Mouse (Mus musculus): Measurements from ENCODE around the gene Gse1. TPM values are rescaled to one million over a fixed set of nuclear protein-coding genes. Genes with fewer than 3 reads are reported as not detected.

Gene Gse1
- total RNA-seq, 2 experiments from 2014 or later: 146 to 158 TPM

DNA sequence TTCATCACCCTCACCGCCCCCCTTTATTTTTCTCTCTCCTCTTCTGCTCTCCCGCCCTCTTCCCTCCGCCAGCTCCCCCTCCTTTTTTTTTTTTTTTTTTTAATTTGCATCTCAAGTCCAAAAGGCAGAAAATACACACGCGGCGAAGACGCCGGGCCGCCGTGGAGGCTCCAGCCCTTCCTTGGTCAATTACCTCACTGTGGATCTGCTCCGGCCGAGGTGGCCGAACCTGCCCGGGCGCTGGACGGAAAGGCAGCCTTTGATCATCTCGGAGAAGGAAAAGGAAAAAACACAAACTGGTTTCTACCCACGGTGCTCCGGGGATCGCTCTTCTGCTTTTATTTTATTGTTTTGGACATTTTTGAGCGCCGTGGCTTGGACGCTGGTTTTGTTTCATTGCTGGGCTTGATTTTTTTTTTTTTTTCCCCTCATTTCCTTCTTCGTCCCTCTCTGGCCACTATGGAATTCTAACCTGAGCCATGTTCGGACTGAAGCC is 260.4 kb downstream of the Gse1 start:
- no peak for DNase-seq (ENCODE audit: low spot score in 2 of 2)
- no peak for TF ChIP-seq CTCF (conservative IDR thresholded peaks at IDR 0.05)
- peak overlapping the region; percentile 100 for H3K27ac ChIP-seq
- H3K4me3 ChIP-seq: peak overlapping the region; percentile 67

DNA sequence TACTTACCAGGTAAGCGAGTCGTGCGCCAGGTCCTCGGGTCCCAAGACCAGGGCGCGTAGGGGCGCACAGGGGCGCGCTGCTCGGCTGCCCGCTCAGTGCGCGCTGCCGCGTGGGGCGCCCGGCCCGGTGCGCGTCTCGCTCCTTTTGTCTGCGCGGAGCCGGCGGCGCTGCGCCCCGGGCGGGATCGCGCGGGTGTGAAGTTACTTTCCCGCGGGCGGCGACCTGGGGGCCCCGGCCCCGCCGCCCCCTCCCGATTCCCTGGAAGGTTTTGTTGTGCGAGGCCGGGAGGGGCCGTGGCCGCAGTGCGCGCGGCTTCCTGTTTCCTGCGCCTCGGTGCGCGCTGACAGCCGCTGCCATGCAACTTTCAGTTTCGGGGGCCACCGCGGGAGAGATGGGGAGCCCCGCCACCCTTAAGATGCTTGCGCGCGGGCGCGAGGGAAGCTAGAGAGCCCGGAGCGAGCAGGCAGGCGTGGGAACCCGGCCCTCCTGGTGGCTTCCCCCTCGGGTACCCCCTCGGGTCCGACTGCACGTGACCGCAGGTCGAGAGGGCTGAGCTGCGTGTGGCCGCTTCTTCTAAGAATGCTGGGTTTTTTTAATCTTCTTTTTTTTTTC is 261.0 kb downstream of the Gse1 start:
- TF ChIP-seq CTCF (conservative IDR thresholded peaks at IDR 0.05): no peak
- no peak for DNase-seq (ENCODE audit: low spot score in 2 of 2)
- Histone ChIP-seq H3K4me3 (peak overlapping the region; percentile 67), H3K27ac (peak overlapping the region; percentile 100)

DNA sequence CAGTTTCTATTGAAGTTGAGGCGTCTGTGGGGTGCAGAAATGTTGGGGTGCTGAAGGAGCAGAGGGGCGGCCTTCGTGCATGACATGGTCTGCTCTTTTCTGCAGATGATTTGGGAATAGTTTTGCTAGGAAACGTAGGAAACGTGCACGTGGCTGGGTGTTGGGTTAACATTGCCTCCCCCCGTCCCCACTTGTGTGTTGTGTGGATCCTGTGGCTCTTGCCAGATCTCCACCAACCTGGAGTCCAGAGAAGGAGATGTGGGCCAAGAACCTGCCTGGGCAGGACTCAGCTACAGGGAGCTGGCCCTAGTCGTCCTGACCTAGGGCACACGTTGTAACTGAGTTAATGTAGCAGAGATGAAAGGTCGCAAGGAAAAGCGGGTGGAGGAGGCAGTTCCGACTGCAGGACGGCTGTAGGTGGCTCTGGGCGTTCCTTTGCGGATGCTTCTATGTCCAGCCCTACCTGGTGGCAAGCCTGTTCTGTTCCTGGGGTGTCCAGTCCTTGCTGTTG is 261.6 kb downstream of the Gse1 start:
- Histone ChIP-seq H3K27ac (peak overlapping the region; percentile 100), H3K4me3 (peak overlapping the region; percentile 67)
- DNase-seq (ENCODE audit: low spot score in 2 of 2): no peak
- no peak for TF ChIP-seq CTCF (conservative IDR thresholded peaks at IDR 0.05)

DNA sequence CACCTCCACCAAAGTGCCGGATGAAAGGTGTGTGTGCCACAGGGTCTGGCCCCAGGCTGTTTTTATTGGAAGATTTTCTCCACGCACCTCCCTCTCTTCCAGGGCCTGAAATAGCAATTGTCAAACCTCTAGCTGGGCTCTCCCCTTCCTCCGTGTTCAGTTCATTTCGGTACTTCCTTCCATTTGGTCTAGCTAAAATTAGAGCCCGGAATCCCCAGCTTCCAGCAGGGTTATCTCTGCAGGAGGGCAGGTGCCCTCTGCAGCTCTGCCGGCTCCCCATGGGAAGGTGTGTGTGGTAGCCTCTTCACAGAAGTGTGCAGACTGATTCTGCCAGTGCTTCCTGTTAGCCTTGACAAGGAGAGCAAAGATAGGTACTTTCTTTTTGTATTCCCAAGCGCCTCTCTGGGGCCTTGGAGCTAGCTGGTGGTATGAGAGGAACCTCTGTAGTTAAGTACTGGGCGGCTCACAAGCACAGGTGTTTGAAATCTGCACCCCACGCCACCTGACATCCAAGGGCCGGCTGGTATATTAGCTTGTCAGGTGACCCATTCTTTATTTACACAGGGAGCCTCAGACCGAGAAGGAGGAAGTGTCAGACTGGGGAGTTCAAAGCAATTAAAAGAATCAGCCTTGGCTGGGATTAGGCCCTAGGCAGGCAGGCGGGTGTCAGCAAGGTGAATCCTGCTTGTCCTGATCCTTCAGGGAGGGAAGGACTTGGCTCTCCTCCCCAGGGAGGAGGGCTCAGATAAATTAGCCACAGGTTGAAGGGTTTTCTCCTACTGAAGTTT is 262.3 kb downstream of the Gse1 start:
- no peak for DNase-seq (ENCODE audit: low spot score in 2 of 2)
- Histone ChIP-seq H3K4me3 (peak overlapping the region; percentile 67), H3K27ac (peak overlapping the region; percentile 100)
- no peak for TF ChIP-seq CTCF (conservative IDR thresholded peaks at IDR 0.05)

DNA sequence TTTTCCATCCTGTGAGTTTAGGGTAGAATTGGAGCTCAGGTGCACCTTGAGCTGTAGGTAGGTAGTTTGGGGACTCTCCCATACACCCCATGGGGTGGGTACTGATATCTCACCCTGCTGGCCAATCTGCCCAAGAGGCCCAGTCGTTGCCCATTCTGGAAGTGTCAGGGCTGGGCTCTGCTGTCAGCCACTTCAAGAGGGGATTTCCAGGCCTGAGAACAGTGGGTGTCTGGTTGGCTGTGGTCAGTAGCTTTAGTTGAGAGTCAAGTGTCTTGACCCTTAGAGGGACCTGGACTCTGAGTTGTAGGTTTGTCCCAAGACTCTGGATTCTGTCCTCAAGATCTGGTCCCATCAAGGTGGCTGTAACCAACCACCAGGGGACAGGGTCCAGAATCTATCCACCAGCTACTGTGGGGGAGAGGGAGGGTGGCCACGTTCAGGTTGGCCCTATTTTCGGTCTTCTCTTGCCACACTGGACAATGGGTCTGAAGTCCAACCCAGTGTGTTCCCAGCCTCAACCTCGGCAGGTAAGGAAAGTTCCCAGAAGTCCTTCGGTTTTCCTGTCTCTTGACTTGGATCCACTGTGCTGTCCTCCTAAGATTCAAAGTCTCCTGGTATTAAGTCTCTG is 263.0 kb downstream of the Gse1 start:
- TF ChIP-seq CTCF (conservative IDR thresholded peaks at IDR 0.05): peak; percentile 42
- DNase-seq (ENCODE audit: low spot score in 2 of 2): no peak
- peak overlapping the region; percentile 67 for H3K4me3 ChIP-seq
- peak overlapping the region; percentile 100 for H3K27ac ChIP-seq

DNA sequence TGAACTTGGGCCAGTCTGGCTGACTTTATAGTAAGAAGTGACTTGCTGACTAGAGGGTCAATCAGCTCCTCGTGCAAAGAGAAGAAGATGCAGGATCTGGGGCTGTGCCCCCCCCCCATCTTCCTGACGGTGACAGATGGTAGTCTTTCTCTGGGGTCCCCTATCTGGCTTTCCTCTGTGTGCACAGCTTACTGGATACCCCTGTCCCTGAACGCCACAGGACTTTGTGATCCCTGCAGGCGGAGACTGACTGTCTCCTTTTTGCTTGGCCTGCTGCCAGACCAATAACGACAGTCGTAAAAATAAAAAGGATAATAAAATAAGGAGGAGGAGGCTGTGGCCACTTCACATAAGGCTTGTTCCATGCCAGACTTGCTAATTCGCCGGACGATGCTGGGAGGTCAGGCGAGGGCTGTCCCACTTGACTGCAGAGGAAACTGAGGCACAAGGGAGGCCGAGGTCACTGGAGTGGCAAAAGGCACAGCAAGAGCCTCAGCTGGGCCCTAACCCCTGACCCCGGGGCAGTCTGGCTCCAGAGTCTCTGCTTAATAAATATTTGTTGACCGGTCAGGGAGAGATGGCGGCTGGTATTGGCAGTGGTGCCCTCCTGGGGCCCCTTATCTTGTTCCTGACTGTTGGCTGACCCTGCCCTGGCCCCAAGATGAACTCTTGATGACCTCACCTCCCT is 264.1 kb downstream of the Gse1 start:
- Histone ChIP-seq H3K27ac (peak overlapping the region; percentile 19; the same call in 1 of the 2 replicates), H3K4me3 (peak overlapping the region; percentile 67)
- no peak for TF ChIP-seq CTCF (conservative IDR thresholded peaks at IDR 0.05)
- DNase-seq (ENCODE audit: low spot score in 2 of 2): no peak

DNA sequence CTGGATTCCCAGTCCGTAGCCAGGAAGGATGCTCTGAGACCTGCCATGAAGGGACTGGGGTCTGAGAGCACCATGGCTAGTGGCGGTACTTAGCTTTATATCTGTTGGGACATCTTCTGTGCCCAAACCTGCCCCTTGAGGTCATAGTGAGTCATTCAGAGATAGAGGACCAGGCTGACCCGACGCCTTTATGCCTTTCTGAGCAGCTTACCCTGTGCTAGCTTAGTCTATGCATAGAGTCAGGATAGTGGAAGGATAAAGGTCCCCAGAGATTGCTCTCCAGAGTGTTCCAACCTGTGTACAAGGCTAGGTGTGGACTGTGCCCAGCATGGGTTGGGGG is 264.6 kb downstream of the Gse1 start:
- peak overlapping the region; percentile 67 for H3K4me3 ChIP-seq
- no peak for TF ChIP-seq CTCF (conservative IDR thresholded peaks at IDR 0.05)
- DNase-seq (ENCODE audit: low spot score in 2 of 2): no peak
- H3K27ac ChIP-seq: peak overlapping the region; percentile 19; the same call in 1 of the 2 replicates

DNA sequence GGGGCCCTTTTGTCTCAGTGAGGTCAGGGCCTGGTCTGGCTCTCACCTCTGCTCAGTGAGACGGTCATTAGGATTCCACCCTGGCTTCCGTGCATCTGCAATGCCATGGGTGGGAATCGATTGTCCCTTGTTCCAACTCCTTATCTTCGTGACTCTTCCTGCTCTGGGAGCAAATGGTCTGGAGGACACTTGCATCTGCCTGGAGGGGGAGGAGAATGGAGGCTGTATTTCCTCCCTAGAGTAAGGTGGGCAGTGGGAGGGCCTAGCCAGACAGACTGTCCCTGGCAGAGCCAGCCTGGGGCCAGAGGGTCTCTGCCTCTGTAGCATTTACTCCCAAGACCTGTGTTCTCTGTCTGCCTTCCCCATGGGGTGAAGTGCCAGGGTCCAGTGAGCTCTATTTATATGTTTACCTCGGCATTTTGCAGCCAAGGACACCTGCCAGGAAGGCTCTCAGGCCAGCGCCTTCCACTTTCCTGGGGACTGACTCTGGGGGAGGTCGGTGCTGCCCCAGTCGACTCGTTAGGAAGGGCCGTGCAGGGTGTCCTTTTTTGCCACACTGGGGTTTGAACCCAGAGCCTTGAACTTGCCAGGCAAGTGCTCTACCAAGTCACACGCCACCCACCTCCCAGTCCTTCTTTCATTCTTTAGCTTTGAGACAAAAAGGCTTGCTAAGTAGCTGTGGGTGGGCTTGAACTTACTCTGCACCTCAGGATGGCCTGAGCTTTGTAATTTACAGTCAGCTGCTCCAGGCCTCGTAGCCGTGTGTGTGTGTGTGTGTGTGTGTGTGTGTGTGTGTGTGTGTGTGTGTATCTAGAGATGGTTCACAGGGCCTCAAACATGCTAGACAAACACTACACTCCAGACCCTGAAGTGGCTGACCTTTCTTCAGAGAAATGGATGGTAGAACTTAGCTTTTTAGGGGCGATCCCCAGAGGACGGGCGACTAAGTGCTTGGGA is 265.5 kb downstream of the Gse1 start:
- H3K4me3 ChIP-seq: peak overlapping the region; percentile 67; the same call in 1 of the 2 replicates

DNA sequence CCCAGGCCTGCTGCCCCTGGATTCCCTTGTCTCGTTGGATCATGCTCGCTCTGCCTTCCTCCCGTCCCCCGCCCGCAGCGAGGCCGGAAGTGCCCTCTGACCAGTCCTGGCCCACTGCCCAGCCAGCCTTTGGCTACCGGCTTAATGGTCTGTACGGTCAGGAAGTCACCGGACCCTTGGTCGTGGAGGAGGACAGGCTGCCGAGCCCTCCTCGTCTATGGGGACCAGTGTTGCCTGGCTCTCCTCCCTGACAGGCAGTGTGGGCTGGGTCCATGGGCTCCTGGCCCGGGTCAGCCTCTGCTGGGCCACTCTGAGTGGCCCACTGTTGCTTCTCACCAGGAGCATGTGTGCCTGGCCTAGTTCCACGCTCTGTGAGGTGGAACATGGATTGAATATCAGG is 266.6 kb downstream of the Gse1 start:
- TF ChIP-seq CTCF (conservative IDR thresholded peaks at IDR 0.05): no peak
- Histone ChIP-seq H3K27ac (peak overlapping the region; percentile 67), H3K4me3 (peak overlapping the region; percentile 34)
- DNase-seq (ENCODE audit: low spot score in 2 of 2): no peak

More for the DNA sequence above, 265.5 kb downstream of the Gse1 start:
- DNase-seq (ENCODE audit: low spot score in 2 of 2): no peak
- H3K27ac ChIP-seq: 0 out of 2 replicates have a peak overlapping the region, but pooled peaks have one; percentile 23
- no peak for TF ChIP-seq CTCF (conservative IDR thresholded peaks at IDR 0.05)

DNA sequence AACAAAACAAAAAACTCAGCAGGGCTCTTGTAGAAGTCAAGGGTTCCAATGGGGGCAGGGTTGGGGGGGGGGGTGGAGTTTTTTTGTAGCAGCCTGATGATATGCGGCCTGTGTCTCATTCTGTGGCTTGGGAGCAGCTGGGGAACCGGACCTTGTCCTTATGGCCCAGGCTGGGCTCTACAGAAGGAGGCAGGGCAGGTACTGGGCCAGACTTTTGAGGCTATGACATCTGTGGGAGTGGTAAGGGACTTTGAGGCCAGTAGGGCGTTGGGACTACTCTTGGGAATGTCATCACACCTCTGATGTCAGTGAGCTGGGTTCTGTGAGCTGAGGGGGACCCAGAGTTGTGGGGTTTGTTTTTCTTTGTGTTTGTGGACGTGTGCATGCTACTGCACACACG is 267.2 kb downstream of the Gse1 start:
- TF ChIP-seq CTCF (conservative IDR thresholded peaks at IDR 0.05): no peak
- DNase-seq (ENCODE audit: low spot score in 2 of 2): no peak
- Histone ChIP-seq H3K27ac (no peak overlapping the region; the same call in 1 of the 2 replicates), H3K4me3 (no peak overlapping the region)

DNA sequence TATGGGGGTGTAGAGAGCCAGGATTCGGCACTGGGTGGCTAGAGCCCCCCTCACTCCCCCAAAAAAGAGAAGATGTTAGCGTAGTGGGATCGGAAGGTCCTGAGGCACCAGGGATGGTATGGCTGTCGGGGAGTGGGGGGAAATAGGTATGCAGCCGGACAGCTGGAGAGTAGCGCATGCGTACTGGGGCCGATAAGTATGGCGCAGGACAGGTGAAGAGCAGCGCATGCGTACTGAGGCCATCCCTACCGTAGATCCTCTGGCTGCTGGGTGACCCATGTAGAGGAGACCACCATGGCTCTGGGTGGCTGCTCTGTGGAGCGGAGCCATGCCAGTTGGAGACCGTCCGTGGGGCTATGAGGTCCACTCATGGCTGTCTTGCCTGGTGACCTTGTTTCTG is 268.2 kb downstream of the Gse1 start:
- Histone ChIP-seq H3K27ac (no peak overlapping the region), H3K4me3 (no peak overlapping the region)
- DNase-seq (ENCODE audit: low spot score in 2 of 2): no peak
- no peak for TF ChIP-seq CTCF (conservative IDR thresholded peaks at IDR 0.05)
